Mouse (Mus musculus): ENCODE results near the gene Ntm.

Ntm gene

GRCm38 (mm10) chr9:29244006-29244405 lies 718.9 kb downstream of the Ntm start:
- DNase-seq (ENCODE audit: low read depth, low spot score): no peak

DNA sequence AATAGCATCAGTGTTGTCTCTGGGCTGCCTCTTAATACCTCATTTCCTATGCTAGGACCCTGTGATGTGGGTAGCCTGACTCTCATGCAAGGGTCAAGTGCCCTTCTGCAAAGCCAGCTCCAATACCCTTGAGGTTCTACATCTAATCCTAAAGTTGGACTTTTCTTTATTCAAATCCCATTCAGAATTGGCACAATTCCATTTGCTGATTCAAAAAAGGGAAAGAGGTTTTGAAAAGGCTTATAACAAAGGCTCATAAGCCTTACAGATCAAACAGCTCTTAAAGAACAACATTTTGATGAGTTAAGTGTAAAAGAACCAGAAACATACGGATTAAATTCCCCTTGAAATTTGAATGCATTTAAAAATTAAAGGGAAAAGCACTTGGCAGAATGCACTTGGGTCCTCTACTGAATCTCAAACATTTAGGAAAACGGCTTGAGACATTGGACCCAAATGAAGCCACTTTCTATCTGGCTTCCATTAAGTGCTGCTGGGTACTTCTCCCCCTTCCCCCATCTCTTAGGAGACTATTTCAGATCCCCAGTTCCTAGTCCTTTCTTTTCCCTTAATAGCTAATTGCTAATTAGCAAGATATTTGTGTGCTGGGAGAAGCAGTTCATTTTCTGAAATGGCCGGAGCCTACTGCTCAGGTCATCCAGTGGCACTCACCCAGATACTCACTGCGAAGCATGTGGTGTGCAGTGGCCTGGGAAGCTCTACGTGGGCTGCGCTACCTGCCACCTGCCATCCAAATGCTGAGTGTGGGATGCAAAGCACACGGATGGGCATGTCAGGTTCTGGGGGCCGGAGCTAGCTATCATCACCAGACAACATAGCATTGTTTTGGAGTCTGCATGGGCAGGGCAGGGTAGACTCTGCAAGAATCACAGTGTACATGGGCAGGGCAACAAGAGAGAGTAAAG lies 720.2 kb downstream of the Ntm start:
- DNase-seq (ENCODE audit: low read depth, low spot score): no peak

DNA sequence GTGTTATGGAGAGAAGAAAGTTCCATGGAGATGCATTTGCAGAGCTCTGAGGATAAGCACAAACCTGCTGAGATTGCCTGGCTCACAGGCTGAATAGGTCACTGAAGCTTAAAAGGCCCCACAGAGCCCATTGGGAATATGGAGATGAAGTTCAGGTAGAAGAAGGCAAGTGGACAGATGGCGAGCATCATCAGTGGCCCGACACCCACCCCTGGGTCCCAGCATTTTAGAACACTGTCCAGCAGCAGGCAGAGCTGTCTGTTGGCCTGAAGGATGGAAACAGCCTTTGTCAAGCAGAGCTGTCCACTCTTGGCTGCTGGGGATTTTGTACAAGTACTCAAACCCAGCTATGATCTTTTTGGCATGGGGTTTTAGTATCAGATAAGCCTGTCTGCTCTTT lies 722.1 kb downstream of the Ntm start:
- no peak for DNase-seq (ENCODE audit: low read depth, low spot score)

DNA sequence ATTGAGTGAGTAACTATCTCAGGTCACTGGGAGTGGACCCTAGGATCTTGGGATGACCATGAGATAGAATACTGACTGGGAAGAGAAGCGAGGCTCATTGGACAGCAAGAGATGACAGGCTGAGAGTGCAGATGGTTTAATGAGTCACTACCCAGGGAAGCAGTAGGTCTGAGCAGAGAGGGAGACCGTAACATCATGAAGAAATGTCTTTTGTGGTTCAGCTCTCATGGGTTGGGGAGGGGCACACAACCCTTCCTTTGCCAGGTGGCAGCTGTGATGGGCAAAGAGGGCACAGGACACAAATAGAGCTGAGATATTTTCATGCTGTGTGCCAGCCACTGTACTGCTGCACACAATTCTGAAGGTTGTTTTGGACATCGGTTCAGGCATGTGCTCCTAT lies 724.0 kb downstream of the Ntm start:
- no peak for DNase-seq (ENCODE audit: low read depth, low spot score)

DNA sequence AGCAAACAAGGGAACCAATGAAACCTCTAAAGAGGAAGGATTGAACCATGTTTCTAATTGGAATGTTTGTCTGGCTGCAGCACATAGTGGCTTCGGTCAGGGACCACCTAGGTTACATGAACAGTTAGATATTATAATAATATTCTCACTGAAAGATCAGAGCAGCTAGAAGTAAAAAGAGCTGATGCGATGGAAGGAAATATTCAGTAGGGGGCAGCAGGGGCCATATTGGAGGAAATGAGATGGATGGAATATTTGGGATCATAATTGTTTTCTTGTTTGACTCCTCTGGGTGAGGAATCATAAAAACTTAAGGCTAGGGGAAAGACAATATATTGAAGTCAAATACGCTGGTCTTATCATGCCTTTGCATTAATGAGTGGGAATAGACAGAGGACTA lies 726.2 kb downstream of the Ntm start:
- DNase-seq (ENCODE audit: low read depth, low spot score): no peak

- no peak for DNase-seq (ENCODE audit: low read depth, low spot score)
These were observed 735.2 kb downstream of the Ntm start for GRCm38 (mm10) chr9:29227747-29228146.

GRCm38 (mm10) chr9:29222915-29223545 lies 739.9 kb downstream of the Ntm start:
- DNase-seq (ENCODE audit: low read depth, low spot score): peak; percentile 49

- DNase-seq (ENCODE audit: low read depth, low spot score): no peak
These were observed 741.9 kb downstream of the Ntm start for GRCm38 (mm10) chr9:29220941-29221615.

DNA sequence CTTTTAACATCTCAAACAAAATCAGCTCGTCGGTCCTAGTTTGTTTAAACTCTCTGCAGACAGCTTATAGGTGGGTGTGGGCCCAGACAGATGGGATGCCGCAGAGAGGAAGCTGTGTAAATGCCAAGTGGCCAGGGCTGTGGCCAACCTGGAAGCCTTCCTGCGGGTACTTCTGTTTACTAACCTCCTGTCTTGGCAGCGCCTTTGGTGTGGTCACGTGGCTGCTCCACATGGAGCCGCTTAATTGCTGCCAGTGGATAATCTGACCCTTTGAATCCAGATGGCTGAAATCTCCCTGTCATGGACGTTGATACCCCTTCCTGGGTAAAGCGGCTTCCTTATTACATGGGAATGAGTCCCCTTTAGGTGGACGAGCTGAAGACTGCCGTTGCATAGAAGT lies 742.4 kb downstream of the Ntm start:
- DNase-seq (ENCODE audit: low read depth, low spot score): no peak

- DNase-seq (ENCODE audit: low read depth, low spot score): no peak
These were observed 745.0 kb downstream of the Ntm start for GRCm38 (mm10) chr9:29217951-29218350.

- DNase-seq (ENCODE audit: low read depth, low spot score): no peak
These were observed 746.4 kb downstream of the Ntm start for GRCm38 (mm10) chr9:29216528-29216927.

DNA sequence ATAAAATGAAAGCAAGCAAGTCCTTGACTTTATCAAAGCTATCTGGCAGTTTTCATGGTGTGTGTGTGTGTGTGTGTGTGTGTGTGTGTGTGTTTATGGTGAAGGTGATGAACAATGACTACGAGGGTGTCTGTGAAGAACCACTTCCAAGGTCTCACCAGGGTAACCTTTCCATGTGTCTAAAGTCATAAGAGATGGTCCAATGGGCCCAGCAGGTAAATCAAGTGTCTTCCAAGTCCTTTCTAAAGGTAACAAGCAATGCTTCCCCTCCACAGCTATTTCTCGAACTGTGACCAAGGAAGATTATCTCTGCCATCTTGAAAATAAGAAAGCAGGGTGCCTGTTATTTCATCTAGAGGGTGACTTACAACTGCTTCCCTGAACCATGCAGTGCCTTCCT lies 747.1 kb downstream of the Ntm start:
- DNase-seq (ENCODE audit: low read depth, low spot score): no peak

- DNase-seq (ENCODE audit: low read depth, low spot score): no peak
These were observed 747.7 kb downstream of the Ntm start for GRCm38 (mm10) chr9:29215241-29215640.

DNA sequence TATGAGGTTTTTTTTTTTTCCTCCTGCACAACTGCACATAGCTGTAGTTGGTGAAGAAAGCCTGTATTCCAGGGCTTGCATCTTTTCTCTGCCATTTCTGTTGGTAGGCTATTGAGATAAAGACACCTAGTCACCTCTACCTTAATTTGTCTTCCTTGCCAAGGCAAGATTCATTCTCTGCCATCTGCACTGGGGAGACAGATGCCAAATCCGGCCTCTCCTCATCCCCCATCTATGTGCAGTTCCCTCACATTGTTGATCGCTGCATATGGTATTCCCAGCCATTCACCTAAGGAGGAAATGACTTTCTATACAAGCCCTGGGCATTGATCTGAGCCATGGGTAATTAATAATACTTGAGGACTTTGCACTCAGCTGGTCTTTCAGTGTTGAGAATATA lies 753.7 kb downstream of the Ntm start:
- DNase-seq (ENCODE audit: low read depth, low spot score): no peak

GRCm38 (mm10) chr9:29208142-29208541 lies 754.8 kb downstream of the Ntm start:
- DNase-seq (ENCODE audit: low read depth, low spot score): no peak

GRCm38 (mm10) chr9:29205680-29206079 lies 757.3 kb downstream of the Ntm start:
- no peak for DNase-seq (ENCODE audit: low read depth, low spot score)

GRCm38 (mm10) chr9:29202196-29202595 lies 760.7 kb downstream of the Ntm start:
- DNase-seq (ENCODE audit: low read depth, low spot score): no peak

- DNase-seq (ENCODE audit: low read depth, low spot score): peak; percentile 18
These were observed 761.5 kb downstream of the Ntm start for GRCm38 (mm10) chr9:29201163-29202053.

DNA sequence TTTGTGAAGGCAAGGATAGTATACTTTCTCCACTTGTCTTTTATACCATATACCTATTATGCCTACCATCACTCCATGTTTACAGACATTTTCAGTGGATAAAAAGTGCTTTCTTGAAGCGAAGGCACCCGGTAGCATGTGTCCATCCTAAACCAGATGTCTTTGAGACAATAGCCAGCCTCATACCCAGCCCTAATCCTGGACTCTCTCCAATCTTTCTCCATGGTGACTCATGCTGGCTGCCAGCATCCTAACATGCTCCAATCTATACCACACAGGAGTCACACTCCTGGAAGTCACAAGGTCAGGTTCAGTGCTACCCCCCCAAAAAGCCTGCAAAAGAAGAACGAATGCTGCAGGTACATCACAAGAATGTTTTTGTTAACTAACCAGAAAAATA lies 765.9 kb downstream of the Ntm start:
- DNase-seq (ENCODE audit: low read depth, low spot score): no peak

GRCm38 (mm10) chr9:29194265-29194664 lies 768.7 kb downstream of the Ntm start:
- DNase-seq (ENCODE audit: low read depth, low spot score): no peak

GRCm38 (mm10) chr9:29183011-29183410 lies 779.9 kb downstream of the Ntm start:
- no peak for DNase-seq (ENCODE audit: low read depth, low spot score)

DNA sequence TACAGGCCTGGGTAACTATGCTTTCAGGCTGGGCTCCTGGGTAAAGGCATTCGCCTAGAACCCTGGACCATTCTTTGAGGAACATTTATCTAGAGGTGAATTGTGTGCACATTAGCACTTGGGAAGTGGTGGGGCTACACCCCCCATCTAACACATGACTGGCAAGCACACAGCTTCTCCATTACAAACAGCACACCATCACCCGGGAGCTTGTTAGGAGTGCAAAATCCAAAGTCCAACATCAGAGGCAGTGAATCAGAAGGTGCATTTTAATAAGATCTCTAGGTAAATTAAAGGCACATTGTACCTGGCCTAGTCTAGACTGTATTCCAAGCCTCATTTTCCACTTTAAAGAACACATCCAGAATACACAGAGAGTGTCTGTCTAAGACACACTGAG lies 781.3 kb downstream of the Ntm start:
- no peak for DNase-seq (ENCODE audit: low read depth, low spot score)
